Mouse (Mus musculus): ENCODE measurements at regions not wholly inside any gene's neighbourhood (a gene's known extent, or its start where the extent isn't known, plus 50 kb on each side); places are given as distances from the start of the nearest gene placed in this dataset.

DNA sequence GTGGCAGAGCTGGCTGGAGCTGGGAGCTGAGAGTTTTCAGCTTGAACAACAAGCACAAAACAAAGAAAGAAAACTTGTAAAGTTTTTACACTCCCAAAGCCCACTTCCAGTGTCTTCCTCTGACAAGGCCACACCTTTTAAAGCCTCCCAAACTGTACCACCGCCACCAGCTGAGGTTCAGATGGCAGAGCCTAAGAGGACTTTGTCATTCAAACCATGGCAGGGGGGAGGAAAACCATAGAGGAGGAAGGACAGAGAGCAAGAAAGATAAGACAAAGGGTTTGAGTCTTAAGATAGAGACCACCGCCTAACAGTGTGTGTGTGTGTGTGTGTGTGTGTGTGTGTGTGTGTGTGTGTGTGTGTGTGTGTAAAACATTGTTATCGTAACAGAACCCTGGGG is 228.1 kb upstream of the Npvf start:
- no peak for DNase-seq (ENCODE audit: extremely low read depth)
- H3K4me3 ChIP-seq (replicated peaks in 1 of 3; ENCODE audit: low read depth in 2 of 3, low read length in 2 of 3, poor library complexity in 1 of 3) = no peak overlapping the region
- H3K9ac ChIP-seq (ENCODE audit: insufficient read depth, low read depth) = no peak overlapping the region
- no peaks in the 10 kb centered on the region for H3K79me2 ChIP-seq (replicated peaks; ENCODE audit: control insufficient read depth, extremely low read depth, insufficient read depth, poor library complexity, severe bottlenecking)
- no peak overlapping the region for H3K27ac ChIP-seq (ENCODE audit: insufficient read depth, low read depth)
- peaks cover 0 to 11% of the 10 kb centered on the region in 2 experiments; a peak in 2 of 4 replicates for H3K4me1 ChIP-seq (ENCODE audit: control insufficient read depth in 1 of 2, insufficient read depth in 2 of 2)
- in situ Hi-C loops (cut with MboI; ENCODE audit: low pct_ligation_motif_present, low pct_unique_long_range_greater_than_20kb, low sequenced_read_pairs) (no loop called here), dilution Hi-C loops (cut with MboI; ENCODE audit: extremely low pct_ligation_motif_present, extremely low pct_unique_long_range_greater_than_20kb, low sequenced_read_pairs) (no loop called here)
- no peak for TF ChIP-seq ZNF384 (IDR thresholded peaks at IDR 0.05; ENCODE audit: low read depth, low read length)
- no peak for TF ChIP-seq CHD1 (IDR thresholded peaks at IDR 0.05; ENCODE audit: low read depth, low read length)
- TF ChIP-seq KAT2A (IDR thresholded peaks at IDR 0.05; ENCODE audit: insufficient replicate concordance, low read length) = no peak
- no peak for TF ChIP-seq ZMIZ1 (IDR thresholded peaks at IDR 0.05; ENCODE audit: low read depth, low read length)
- no peak for TF ChIP-seq MEF2A (IDR thresholded peaks at IDR 0.05; ENCODE audit: borderline replicate concordance, low read depth, low read length)
- TF ChIP-seq RAD21 (IDR thresholded peaks at IDR 0.05; ENCODE audit: low read depth, low read length) = no peak
- no peak for TF ChIP-seq ZC3H11A (IDR thresholded peaks at IDR 0.05; ENCODE audit: low read depth, low read length)
- TF ChIP-seq PAX5 (IDR thresholded peaks at IDR 0.05; ENCODE audit: low read length) = no peak
- TF ChIP-seq SMC3 (IDR thresholded peaks at IDR 0.05; ENCODE audit: low read depth, low read length) = no peak
- no peak for TF ChIP-seq ETS1 (conservative IDR thresholded peaks at IDR 0.05; ENCODE audit: low read depth, low read length)
- no peak for TF ChIP-seq BHLHE40 (IDR thresholded peaks at IDR 0.05; ENCODE audit: low read depth, low read length)
- no peak for TF ChIP-seq IRF4 (IDR thresholded peaks at IDR 0.05; ENCODE audit: low read depth, low read length)
- TF ChIP-seq USF2 (conservative IDR thresholded peaks at IDR 0.05; ENCODE audit: low read depth, low read length) = no peak
- TF ChIP-seq JUN (IDR thresholded peaks at IDR 0.05; ENCODE audit: insufficient read depth, low read depth, low read length) = no peak
- TF ChIP-seq POLR2A (IDR thresholded peaks at IDR 0.05; ENCODE audit: low read depth, low read length) = no peak
- TF ChIP-seq TCF12 (IDR thresholded peaks at IDR 0.05; ENCODE audit: low read depth, low read length) = no peak
- H3K27me3 ChIP-seq (replicated peaks) = no peaks in the 10 kb centered on the region
- no peak overlapping the region for H3K4me2 ChIP-seq (ENCODE audit: insufficient read depth, low read depth, poor library complexity, severe bottlenecking)
- H3K9me3 ChIP-seq (replicated peaks; ENCODE audit: low read length) = no peaks in the 10 kb centered on the region
- no peaks in the 10 kb centered on the region for H3K36me3 ChIP-seq (replicated peaks in 1 of 2; ENCODE audit: control insufficient read depth in 1 of 2, insufficient read depth in 1 of 2, low read length in 1 of 2)

DNA sequence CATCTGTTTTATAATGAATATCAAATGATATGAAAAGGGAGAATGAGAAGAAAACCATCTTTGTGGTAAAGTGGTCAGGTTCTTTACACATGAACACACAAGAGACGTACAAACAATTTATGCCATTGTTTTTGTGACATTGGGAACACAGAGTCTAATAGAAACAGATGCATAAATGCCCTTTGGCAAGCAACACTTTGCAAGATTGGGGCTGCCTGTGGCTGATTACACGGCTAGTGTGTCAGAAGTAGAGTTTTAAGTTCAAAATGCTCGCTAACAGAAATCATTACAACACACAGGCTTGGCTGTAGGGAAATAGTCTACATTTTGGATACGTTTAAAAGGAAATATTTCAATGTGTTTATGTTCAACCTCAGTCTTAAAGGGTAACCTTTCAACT is 228.5 kb upstream of the Npvf start:
- Histone ChIP-seq H3K27me3 (replicated peaks) (no peaks in the 10 kb centered on the region), H3K79me2 (replicated peaks; ENCODE audit: control insufficient read depth, extremely low read depth, insufficient read depth, poor library complexity, severe bottlenecking) (no peaks in the 10 kb centered on the region), H3K4me3 (replicated peaks in 1 of 3; ENCODE audit: low read depth in 2 of 3, low read length in 2 of 3, poor library complexity in 1 of 3) (no peak overlapping the region), H3K4me1 (ENCODE audit: control insufficient read depth in 1 of 2, insufficient read depth in 2 of 2) (peaks cover 0 to 11% of the 10 kb centered on the region in 2 experiments; a peak in 2 of 4 replicates), H3K27ac (ENCODE audit: insufficient read depth, low read depth) (no peak overlapping the region), H3K4me2 (ENCODE audit: insufficient read depth, low read depth, poor library complexity, severe bottlenecking) (no peak overlapping the region), H3K36me3 (replicated peaks in 1 of 2; ENCODE audit: control insufficient read depth in 1 of 2, insufficient read depth in 1 of 2, low read length in 1 of 2) (no peaks in the 10 kb centered on the region), H3K9ac (ENCODE audit: insufficient read depth, low read depth) (no peak overlapping the region), H3K9me3 (replicated peaks; ENCODE audit: low read length) (no peaks in the 10 kb centered on the region)
- in situ Hi-C loops (cut with MboI; ENCODE audit: low pct_ligation_motif_present, low pct_unique_long_range_greater_than_20kb, low sequenced_read_pairs) (no loop called here), dilution Hi-C loops (cut with MboI; ENCODE audit: extremely low pct_ligation_motif_present, extremely low pct_unique_long_range_greater_than_20kb, low sequenced_read_pairs) (no loop called here)
- no peak for DNase-seq (ENCODE audit: extremely low read depth)
- TF ChIP-seq SMC3 (IDR thresholded peaks at IDR 0.05; ENCODE audit: low read depth, low read length) = no peak
- TF ChIP-seq POLR2AphosphoS2 (IDR thresholded peaks at IDR 0.05; ENCODE audit: low read depth, low read length) = no peak
- TF ChIP-seq BHLHE40 (IDR thresholded peaks at IDR 0.05; ENCODE audit: low read depth, low read length) = no peak
- TF ChIP-seq EP300 (IDR thresholded peaks at IDR 0.05; ENCODE audit: low read length) = no peak
